Mouse (Mus musculus): ENCODE data around the gene Ecm1.

Gene Ecm1

GRCm38 (mm10) chr3:95739353-95740104 is at the start of gene Ecm1:
Ecm1 (minus strand) TSS chr3:95739569.
- peak; percentile 71 for DNase-seq

DNA sequence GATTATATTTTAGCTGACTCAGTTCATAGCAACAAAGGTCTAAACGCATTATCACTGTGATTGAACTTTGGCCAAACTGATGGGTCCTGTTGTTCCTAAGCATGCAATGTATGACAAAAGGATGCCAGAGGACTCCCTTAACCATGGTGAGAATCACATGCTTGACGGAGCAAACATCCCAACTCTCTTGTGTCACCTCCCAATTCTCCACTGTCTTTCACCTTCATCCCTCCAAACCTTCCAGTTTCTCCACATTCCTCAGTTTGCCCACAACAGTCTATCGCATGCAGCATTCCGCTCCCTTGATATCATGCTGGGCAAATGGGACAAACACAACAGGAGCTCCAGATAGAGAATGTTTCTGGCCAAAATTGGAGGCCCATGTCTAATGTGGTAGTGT is 46.1 kb upstream of the Ecm1 start:
- no peak for DNase-seq

DNA sequence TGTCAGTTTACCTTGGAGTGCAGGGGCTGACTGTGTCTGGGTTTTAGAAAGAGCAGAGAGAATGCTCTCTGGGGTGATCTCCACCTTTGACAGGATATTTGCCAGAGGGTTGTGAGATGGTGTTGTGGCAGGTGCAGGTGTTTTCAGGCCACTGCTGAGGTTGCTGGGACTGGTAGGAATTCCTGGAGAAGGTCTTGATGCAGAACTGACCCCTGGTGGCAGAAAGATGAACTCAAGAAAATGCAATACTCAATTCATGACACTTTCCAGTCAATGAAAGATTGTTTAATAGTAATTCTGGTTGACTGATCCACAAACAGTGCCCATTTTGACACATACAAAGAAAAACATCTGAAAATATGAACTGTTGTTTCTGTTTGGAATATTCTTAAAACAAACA is 32.6 kb upstream of the Ecm1 start:
- no peak for DNase-seq

- DNase-seq, result no peak
Measured at GRCm38 (mm10) chr3:95765534-95765933, 26.2 kb upstream of the Ecm1 start.

- DNase-seq, result no peak
Measured at GRCm38 (mm10) chr3:95763811-95764210, 24.4 kb upstream of the Ecm1 start.

- no peak for DNase-seq
Measured at GRCm38 (mm10) chr3:95762961-95763360, 23.6 kb upstream of the Ecm1 start.

GRCm38 (mm10) chr3:95761771-95762170 is 22.4 kb upstream of the Ecm1 start:
- no peak for DNase-seq

DNA sequence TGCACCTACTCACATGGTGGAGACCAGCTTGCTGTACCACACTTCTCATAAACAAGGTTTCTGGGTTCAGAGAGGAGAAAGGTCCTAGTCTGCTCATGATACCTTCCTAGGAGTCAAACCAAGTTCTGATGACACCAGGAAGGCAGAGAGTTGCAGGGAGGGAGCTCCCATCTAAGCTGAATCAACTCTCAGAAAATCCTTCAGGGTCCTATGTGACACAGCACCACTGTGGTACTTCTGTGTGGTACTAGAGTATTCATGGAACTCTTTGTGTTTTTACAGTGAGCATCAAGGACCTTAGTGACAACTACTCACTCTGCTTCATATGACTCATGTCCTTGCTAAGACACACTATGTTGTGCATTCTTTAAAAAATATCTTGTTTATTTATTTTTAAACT is 21.3 kb upstream of the Ecm1 start:
- DNase-seq, result no peak

DNA sequence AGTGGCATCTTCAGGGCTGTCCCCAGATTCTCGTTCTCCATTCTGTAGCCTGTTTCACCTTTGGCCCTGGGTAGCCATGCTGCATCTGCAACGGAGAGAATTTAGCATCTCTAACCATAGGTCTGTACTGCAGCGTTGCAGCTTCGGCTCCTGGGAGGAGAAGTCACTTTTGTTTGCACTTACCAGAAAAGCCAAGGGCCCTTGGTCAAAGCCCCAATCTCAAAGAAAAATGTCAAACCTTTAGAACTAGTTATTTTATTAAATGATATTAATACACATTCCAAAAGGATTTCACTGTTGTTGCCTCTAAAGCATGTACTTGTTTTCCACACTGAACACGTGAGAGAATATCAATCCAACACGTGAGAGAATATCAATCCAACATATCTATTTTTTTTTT is 20.7 kb upstream of the Ecm1 start, which contains the start of gene Tars2:
Tars2 (minus strand) TSS at position 101 of the 400 bp plus-strand sequence.
- DNase-seq, result no peak

DNA sequence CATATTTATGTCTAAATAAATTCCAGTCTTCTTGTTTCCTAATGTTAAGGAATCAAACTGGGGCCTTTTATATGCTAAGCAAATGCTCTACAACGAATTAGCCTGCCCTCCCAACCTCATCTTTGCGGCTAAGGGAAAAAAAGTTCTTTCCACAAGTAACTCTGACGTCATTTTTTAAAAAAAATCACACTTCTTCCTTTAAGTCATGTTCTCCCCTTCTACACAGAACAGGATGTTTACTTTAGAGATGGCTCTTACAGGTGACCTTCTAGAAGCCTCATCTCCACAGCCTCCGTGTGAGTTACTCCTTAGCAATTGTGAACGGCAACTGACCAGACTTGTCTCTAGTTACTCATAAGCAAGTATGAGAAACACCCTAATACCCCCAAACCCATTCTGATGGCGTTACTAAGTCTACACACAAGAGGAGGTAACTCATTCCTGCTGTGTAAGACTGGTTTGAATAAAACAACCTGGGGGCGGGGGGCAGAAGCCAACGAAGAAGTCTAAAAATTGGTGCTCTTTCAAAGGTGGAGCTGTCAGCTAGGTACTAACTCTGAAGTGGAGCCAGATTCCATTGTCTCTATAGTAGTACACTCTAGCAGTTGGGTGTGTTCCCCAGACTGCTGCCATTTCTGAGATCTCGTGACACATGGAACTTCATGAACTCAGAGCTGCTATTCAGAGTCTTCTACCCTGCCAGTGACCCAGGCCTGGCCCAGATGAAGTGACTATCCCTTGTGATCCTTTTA is 19.3 kb upstream of the Ecm1 start:
- DNase-seq, result no peak

- DNase-seq, result no peak
Measured at GRCm38 (mm10) chr3:95756808-95757207, 17.4 kb upstream of the Ecm1 start.

DNA sequence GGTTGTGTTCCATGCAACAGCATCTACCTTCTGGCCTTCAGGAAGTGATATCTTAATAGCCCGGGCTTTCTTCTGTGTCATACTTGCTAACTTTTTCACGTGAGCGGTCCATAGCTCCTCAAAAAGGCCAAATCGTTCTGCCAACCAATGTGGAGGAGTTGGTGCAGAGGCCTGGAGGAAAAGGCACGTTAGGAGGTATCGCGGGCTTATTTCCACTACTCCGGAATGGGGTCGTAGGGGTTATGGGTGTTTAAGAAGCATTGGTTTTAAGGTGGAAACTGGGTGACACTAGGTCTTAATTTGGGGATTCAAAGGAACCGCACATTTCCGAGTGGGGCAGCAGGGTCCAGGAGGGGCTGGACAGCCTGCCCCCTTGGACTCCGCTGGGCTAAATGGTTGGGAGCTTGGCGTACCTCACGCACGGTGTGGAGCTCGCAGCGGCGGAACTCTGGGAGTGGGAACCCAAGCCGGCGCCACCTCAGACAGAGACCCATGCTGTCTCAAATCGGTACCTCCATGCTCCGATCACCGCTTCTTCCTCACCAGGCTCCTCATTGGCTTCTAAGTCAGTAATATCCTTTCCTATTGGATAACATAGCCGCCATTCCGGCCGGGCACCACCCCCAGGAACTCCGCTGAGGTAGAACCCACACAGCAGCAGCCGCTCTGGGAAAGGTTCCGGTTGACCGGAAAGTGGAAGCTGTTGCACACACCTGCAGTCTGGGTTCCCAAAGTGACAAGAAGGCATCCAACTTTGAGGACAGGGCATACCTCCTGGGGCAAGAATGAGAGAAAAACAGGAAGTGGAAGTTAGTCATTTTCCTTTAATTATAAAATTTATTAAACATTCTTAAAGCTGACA is 15.2 kb upstream of the Ecm1 start:
- peak; percentile 97 for DNase-seq

GRCm38 (mm10) chr3:95752935-95753334 is 13.6 kb upstream of the Ecm1 start:
- DNase-seq, result no peak

DNA sequence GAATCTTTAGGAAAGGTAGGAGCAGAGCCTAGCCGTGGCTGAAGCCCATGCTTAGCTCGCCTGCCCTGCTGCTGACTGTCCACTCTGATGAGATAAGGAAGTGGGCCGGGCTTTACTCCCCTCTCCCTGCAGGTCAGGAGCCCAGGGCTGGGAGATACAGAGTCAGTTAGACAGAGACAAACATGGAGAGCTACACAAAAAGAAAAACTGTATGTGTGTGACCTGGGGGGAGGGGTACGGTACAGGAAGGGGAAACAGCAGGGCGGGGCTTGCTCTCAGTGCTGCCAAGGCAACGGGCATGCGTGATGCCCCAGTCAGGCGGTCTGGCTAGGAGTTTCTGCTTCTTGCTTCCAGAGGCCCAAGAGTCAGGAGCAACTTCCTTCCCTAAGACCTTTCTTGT is 1.0 kb upstream of the Ecm1 start:
- no peak for DNase-seq

DNA sequence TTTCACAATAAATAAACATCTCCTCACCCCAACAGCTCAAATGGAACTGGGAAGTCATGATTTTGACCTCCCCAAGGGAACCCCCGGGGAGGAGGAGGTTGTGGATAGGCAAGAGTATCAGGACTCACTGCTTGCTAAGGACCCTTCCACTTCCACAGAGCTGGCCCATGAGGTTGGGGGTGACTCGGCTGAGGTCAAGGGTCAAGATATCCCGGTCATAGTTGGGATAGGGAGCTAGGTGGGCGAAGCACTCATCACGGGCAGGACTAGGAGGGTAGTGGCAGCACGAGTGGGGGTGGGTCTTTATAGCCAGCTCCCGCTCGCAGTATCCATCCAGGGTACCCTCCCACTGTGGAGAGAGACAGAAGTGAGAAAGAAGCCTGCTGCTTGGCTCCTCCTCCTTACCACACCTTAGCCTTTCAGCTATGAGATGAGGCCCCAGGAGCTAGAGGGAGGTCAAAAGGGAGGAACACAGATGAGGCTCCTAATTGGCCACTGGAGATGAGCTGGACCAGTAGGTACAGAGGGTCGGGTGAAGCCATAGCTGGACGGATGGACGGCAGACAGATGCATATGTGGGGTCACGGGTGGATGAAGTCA is 4.2 kb downstream of the Ecm1 start:
- DNase-seq, result no peak

DNA sequence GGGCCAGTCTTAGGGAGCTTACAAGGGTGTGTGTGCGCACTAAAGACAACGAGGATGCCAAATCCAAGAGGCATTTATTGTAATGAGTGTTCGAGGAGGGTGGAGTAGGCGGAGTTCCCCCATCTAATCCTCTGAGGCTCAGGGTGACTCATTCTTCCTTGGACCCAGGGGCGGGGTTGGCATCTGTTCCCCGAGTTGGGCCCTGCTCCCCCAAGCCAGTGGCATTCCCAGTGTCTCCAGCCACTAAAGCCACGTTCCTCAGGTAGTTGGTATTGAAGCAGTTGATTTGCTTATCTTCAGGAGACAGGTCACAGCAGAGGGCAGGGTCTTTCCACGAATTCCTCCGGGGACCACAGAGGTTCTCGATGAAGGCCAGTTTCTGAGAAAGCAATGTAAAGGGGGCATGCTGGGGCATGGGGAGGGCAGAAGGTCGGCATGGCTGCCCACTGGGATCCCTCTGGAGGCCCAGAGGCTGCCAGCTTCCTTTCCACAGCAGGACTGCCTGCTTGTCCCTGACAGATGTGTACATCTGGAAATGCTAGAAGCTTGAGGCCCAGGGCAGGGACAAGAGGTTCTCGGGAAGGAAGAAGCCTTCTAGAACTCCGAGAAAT is 5.2 kb downstream of the Ecm1 start:
- DNase-seq, result no peak

DNA sequence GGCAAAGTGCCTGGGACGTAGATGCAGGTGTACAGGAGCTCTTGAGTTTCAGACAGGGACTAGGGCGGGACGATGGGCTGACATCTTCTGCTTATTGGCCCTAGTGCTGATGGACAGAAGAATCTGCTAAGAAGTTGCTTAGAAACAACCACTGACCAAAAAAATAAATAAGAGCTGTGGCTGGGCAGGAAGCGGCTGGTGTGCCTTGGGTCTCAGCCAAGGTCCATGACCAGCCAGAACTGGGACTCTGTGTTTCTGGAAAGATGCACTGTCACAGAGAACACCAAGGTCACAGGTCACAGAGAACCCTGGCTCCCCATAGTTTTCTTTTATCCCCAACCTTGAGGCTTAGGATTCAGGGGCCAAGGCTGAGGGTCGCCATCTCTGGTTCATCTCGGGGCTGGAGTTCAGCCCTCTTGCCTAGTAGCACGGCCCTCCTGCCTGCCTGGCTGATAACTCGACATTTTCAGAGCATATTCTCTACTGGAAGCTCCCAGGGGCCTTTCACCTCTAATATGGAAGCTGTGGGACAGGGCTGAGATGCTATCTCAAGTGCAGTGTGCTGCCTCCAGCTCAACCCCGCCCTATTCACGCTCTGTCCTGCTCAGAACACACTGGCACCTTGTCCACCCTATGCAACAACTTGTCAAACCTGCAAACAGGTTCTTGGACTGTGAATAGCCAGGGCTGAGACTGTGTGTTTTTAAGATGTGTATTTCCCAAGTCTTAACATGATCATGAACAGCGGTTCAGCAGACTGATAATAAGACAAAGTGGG is 6.4 kb downstream of the Ecm1 start:
- DNase-seq, result no peak

DNA sequence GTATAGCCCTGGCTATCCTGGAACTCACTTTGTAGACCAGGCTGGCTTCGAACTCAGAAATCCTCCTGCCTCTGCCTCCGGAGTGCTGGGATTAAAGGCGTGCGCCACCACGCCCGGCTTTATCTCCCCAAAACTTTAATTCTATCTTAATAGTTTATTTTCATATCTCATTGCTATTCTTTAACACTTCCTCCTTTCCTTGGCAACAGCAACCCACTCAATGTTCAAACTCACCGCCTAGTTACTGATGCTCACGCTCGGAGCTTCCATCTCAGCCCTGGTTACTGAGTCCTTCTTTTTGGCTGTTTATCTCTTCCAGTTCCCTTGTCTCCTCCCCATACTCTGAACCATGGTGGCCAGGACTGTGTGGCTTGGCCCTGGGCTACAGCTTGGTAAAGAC is 7.1 kb downstream of the Ecm1 start:
- peak; percentile 18 for DNase-seq

- DNase-seq, result no peak
Measured at GRCm38 (mm10) chr3:95731802-95732201, 7.6 kb downstream of the Ecm1 start.

DNA sequence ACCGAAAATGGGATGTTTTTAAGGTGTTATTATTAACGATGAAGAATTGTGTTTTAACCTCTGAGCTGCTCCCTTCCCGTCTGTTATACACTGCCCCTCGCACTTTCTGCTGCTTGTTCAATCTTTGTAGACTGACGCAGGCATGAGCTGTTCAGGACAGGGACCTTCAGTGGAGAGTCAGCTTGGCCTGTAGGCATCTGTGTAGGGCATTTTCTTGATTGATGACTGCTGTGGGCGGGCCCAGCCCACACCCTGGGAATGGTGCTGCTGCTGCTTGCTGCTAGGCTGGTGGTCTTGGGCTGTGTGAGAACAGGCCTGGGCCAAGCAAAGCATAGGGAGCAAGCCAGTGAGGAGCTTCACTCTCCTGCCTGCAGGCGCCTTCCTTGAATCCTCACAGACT is 8.9 kb downstream of the Ecm1 start:
- no peak for DNase-seq

DNA sequence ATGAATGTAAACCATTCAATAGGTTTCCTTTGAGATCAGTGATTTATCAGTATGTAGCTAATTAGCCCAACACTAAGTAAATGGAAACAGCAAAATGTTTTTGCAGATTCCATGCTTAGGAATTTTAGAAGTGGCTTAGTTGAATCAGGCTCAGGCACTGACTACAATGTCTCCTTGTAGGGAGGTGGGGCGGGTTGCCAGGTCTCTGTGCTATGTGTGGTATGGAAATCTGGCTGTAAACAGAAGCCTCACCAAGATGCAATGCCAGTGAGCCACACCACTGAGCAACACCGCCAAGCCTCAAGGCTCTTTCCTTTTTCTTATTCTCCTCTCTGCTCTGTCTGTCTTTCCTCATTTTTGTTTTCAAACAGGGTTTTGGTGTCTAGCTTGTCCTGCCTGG is 10.5 kb downstream of the Ecm1 start:
- no peak for DNase-seq
